Mouse (Mus musculus): Measurements from ENCODE around the gene Frmd5.

GRCm38 (mm10) chr2:121761861-121762260 is 45.0 kb downstream of the Frmd5 start:
- TF ChIP-seq CTCF (IDR thresholded peaks at IDR 0.05; ENCODE audit: extremely low read depth, insufficient read depth, low read length) = no peak
- TF ChIP-seq POLR2A (IDR thresholded peaks at IDR 0.05; ENCODE audit: extremely low read depth, insufficient read depth, low read length) = no peak
